Mouse (Mus musculus) adrenal gland, adult 18-20 months (tissue): Measurements from ENCODE around the gene Tmem41b. TPM values are rescaled to one million over a fixed set of nuclear protein-coding genes. Genes with fewer than 3 reads are reported as not detected.

Source experiments
- DNase-seq, 2 experiments: peaks; one replicate each; pipeline ENCODE4 v3.0.0; 2021 to 2022; ENCODE audit warnings: low spot score in 2 of 2
- total RNA-seq, 2 experiments: library from RNA; stranded (reverse); gene quantifications; 1 replicate in 1 of 2; 2 replicates in 1 of 2; pipeline ENCODE4 v1.2.3; 2021

The Tmem41b gene
- total RNA-seq, 2 experiments from 2014 or later = 47.1 to 70.2 TPM

DNA sequence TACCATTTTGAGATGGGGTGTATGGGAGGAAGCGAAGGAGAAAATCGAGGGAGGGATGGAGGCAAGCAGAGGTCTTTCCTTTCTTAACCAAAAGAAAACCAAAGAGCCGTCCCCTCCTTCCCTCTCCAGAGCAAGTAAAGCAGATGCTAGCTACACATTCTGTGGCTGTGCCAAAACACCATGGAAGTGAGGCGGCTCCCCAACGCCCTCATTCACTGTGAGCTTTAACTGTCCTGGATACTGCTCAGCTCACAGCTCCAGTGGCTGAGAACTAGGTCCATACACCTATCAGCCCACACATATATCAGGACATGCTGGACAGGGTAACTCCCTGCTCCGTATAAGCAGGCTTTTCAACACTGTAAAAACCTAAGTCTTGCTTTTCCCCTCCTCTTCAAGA is 58.4 kb downstream of the Tmem41b start:
- DNase-seq = no peak

DNA sequence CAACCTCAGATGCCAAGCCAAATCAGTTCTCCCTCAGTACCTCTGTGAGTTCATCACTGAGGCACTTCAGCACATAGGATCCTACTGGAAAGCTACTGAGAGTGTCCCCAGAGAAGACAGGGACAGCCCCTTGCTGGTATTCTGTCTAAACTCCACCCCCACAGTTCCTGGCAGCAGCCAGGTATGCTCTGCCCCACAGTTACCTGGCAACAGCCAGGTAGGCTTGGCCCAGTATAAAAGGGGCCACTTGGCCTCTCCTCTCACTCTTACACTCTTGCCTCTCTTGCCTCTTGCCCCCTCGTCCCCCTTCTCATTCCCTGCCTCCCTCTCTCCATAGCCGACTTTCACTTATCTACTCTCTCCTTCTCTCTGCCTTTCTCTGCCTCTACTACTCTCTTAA is 61.8 kb downstream of the Tmem41b start:
- no peak for DNase-seq

GRCm38 (mm10) chr7:109922889-109923288 is 63.8 kb downstream of the Tmem41b start:
- DNase-seq = no peak

Other genes with a start within 250 kb of the Tmem41b start
- gene Tmem9b, start 234.1 kb downstream of the Tmem41b start, total RNA-seq = 10 to 100 TPM; 45.7 to 47.6 TPM
- gene Nrip3, start 204.9 kb downstream of the Tmem41b start, total RNA-seq = 1 to 10 TPM in 1 of 2 experiments, under 1 TPM in 1; 0.73 to 1.0 TPM
- gene Scube2, start 121.2 kb downstream of the Tmem41b start, total RNA-seq = under 1 TPM in 1 of 2 experiments, not detected in 1; 0.32 TPM
- 100 to 1,000 TPM; 158 to 167 TPM for gene Dennd5a, start 26.5 kb downstream of the Tmem41b start, total RNA-seq
- 10 to 100 TPM; 96.2 to 96.7 TPM for gene Ipo7, start 31.3 kb upstream of the Tmem41b start, total RNA-seq
- gene Zfp143, start 74.3 kb upstream of the Tmem41b start, total RNA-seq = 10 to 100 TPM; 12.1 to 14.2 TPM
- gene Wee1, start 135.1 kb upstream of the Tmem41b start, total RNA-seq = 1 to 10 TPM; 5.2 to 7.3 TPM
- 10 to 100 TPM; 12.9 to 13.6 TPM for gene Swap70, start 234.8 kb upstream of the Tmem41b start, total RNA-seq